Mouse (Mus musculus): ENCODE results near the gene Asna1.

Asna1 gene

GRCm38 (mm10) chr8:85025098-85025932 lies at the start of gene Asna1:
Gene Asna1, minus strand, starts transcription at chr8:85025281.
- DNase-seq (ENCODE audit: low spot score in 2 of 2) = peak; percentile 78 to 89

- DNase-seq (ENCODE audit: low spot score in 2 of 2) = no peak
These were observed 49.5 kb upstream of the Asna1 start for GRCm38 (mm10) chr8:85074617-85075016.

- no peak for DNase-seq (ENCODE audit: low spot score in 2 of 2)
These were observed 49.1 kb upstream of the Asna1 start for GRCm38 (mm10) chr8:85074167-85074566.

GRCm38 (mm10) chr8:85073041-85073612 lies 48.0 kb upstream of the Asna1 start:
- no peak for DNase-seq (ENCODE audit: low spot score in 2 of 2)

GRCm38 (mm10) chr8:85072364-85072929 lies 47.4 kb upstream of the Asna1 start:
- no peak for DNase-seq (ENCODE audit: low spot score in 2 of 2)

GRCm38 (mm10) chr8:85071514-85072281 lies 46.6 kb upstream of the Asna1 start, which contains the start of gene Dhps:
Gene Dhps, plus strand, starts transcription at chr8:85071757.
- DNase-seq (ENCODE audit: low spot score in 2 of 2) = peak; percentile 89 to 94

GRCm38 (mm10) chr8:85071041-85071440 lies 46.0 kb upstream of the Asna1 start:
- DNase-seq (ENCODE audit: low spot score in 2 of 2) = no peak

GRCm38 (mm10) chr8:85067982-85068381 lies 42.9 kb upstream of the Asna1 start, which contains the start of gene Gm5741:
Gene Gm5741, minus strand, starts transcription at chr8:85067982.
- DNase-seq (ENCODE audit: low spot score in 2 of 2) = no peak

GRCm38 (mm10) chr8:85067155-85067554 lies 42.1 kb upstream of the Asna1 start:
- DNase-seq (ENCODE audit: low spot score in 2 of 2) = no peak

GRCm38 (mm10) chr8:85065213-85065612 lies 40.1 kb upstream of the Asna1 start:
- DNase-seq (ENCODE audit: low spot score in 2 of 2) = no peak

- no peak for DNase-seq (ENCODE audit: low spot score in 2 of 2)
These were observed 37.5 kb upstream of the Asna1 start for GRCm38 (mm10) chr8:85062603-85063002.

- DNase-seq (ENCODE audit: low spot score in 2 of 2) = peak; percentile 92 to 93
These were observed 35.0 kb upstream of the Asna1 start, which contains the start of gene Fbxw9 for GRCm38 (mm10) chr8:85059879-85060616. Gene Fbxw9, plus strand, starts transcription at chr8:85060055.

- no peak for DNase-seq (ENCODE audit: low spot score in 2 of 2)
These were observed 32.3 kb upstream of the Asna1 start for GRCm38 (mm10) chr8:85057367-85057766.

GRCm38 (mm10) chr8:85043619-85044018 lies 18.5 kb upstream of the Asna1 start:
- no peak for DNase-seq (ENCODE audit: low spot score in 2 of 2)

- DNase-seq (ENCODE audit: low spot score in 2 of 2) = peak; percentile 53 to 59
These were observed 12.8 kb upstream of the Asna1 start for GRCm38 (mm10) chr8:85037681-85038531.

- no peak for DNase-seq (ENCODE audit: low spot score in 2 of 2)
These were observed 12.2 kb upstream of the Asna1 start for GRCm38 (mm10) chr8:85037366-85037680.

- peak; percentile 87 to 94 for DNase-seq (ENCODE audit: low spot score in 2 of 2)
These were observed 11.8 kb upstream of the Asna1 start, which contains the start of gene Tnpo2 for GRCm38 (mm10) chr8:85036718-85037365. Gene Tnpo2, plus strand, starts transcription at chr8:85036915.

- no peak for DNase-seq (ENCODE audit: low spot score in 2 of 2)
These were observed 11.3 kb upstream of the Asna1 start for GRCm38 (mm10) chr8:85036381-85036717.

- no peak for DNase-seq (ENCODE audit: low spot score in 2 of 2)
These were observed 10.7 kb upstream of the Asna1 start for GRCm38 (mm10) chr8:85035728-85036310.
